Mouse (Mus musculus) heart, embryonic 12.5 days (tissue): ENCODE results near the gene Cdc6. TPM values are rescaled to one million over a fixed set of nuclear protein-coding genes. Genes with fewer than 3 reads are reported as not detected.
A peak's percentile ranks its signal among the peaks of the same experiment; 100 is the strongest.

Source experiments
- ATAC-seq: fragments of 200-750 bp; cut with Nextera tagmentation; 2 replicates; pipeline ENCODE4 v1.8.0; 2017; ENCODE audit warnings: moderate TSS enrichment, moderate library complexity; ENCODE audit not compliant: insufficient number of reproducible peaks, low FRiP score
- H3K27ac ChIP-seq: fragments of 300-500 bp; sonication (generic); 2 replicates; pipeline ENCODE4 v1.5.1; 2016; ENCODE audit warnings: mild to moderate bottlenecking, moderate library complexity; ENCODE audit not compliant: poor library complexity, severe bottlenecking
- H3K27me3 ChIP-seq: fragments of 300-500 bp; sonication (generic); replicated peaks from 2 replicates; pipeline ENCODE4 v1.6.1; 2016; ENCODE audit warnings: mild to moderate bottlenecking, moderate library complexity
- H3K36me3 ChIP-seq: fragments of 300-500 bp; sonication (generic); 2 replicates; pipeline ENCODE4 v1.6.1; 2016; ENCODE audit warnings: mild to moderate bottlenecking, moderate library complexity
- H3K4me1 ChIP-seq: fragments of 300-500 bp; sonication (generic); replicated peaks from 2 replicates; pipeline ENCODE4 v1.6.1; 2016; ENCODE audit warnings: mild to moderate bottlenecking
- H3K4me2 ChIP-seq: fragments of 300-500 bp; sonication (generic); 2 replicates; pipeline ENCODE4 v1.6.1; 2016; ENCODE audit warnings: mild to moderate bottlenecking, moderate library complexity
- H3K4me3 ChIP-seq: fragments of 300-500 bp; sonication (generic); 2 replicates; pipeline ENCODE4 v1.5.1; 2016; ENCODE audit warnings: mild to moderate bottlenecking
- H3K9ac ChIP-seq: fragments of 300-500 bp; sonication (generic); 2 replicates; pipeline ENCODE4 v1.6.1; 2016; ENCODE audit warnings: mild to moderate bottlenecking, moderate library complexity
- H3K9me3 ChIP-seq: fragments of 300-500 bp; sonication (generic); replicated peaks from 2 replicates; pipeline ENCODE4 v1.6.1; 2016; ENCODE audit warnings: mild to moderate bottlenecking, moderate library complexity
- WGBS: fragments of 180-500 bp; shearing (Covaris S2); methylation state at CpG from one replicate; pipeline ENCODE4 v1.1.7; 2016; 5-methylcytosine and 5-hydroxymethylcytosine counted together
- polyA plus RNA-seq: library from polyadenylated mRNA; unstranded; fragments of >200 nt; fragmentation: Nextera tagmentation; extraction: Ambion mirVana; gene quantifications from 2 replicates; pipeline ENCODE4 v1.2.1, GENCODE M21; 2016

Cdc6 gene
- polyA plus RNA-seq, 1 experiment from 2014 or later = 27.0 TPM

DNA sequence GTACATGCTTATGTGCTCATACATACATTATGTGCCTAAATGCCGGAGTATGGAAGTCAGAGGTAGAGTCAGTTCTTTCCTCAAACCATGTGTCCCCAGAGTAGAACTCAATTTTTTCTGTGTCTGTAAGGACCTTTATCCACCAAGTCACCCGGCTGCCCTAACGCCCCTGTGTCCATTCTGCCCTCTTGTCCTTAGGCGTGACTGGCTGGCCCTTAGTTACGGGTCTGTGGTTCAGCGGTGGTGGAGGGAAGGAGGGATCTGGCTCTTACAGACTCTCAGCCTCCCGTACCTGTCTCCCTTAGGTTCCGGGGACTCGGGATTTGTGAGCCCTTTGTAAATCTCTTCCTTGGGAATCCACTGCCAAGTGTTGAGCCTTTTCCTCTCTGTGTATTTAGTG, 30.6 kb upstream of the Cdc6 start:
- no peak overlapping the region for H3K4me3 ChIP-seq
- H3K36me3 ChIP-seq = peaks cover 16% of the 10 kb centered on the region
- no peaks in the 10 kb centered on the region for H3K9me3 ChIP-seq
- 88% methylated on average over 9 of the region's 9 CpGs for WGBS
- H3K9ac ChIP-seq = no peak overlapping the region
- no peak for ATAC-seq
- H3K4me1 ChIP-seq = peaks cover 14% of the 10 kb centered on the region
- H3K27ac ChIP-seq = no peak overlapping the region
- H3K4me2 ChIP-seq = no peak overlapping the region
- no peaks in the 10 kb centered on the region for H3K27me3 ChIP-seq

DNA sequence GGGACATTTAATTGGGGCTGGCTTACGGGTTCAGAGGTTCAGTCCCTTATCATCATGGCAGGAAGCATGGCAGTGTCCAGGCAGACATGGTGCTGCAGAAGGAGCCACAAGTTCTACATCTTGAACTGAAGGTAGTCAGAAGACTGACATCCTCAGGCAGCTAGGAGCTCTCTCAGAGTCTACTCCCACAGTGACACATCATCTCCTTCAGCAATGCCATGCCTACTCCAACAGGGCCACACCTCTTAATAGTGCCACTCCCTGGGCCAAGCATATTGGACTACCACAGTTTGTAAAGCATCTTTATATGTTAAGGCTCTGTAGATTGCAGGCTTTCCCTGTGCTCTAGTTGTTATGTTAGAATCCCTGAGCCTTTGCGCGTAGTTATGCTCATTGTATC, 19.9 kb upstream of the Cdc6 start:
- no peaks in the 10 kb centered on the region for H3K9me3 ChIP-seq
- H3K27me3 ChIP-seq = no peaks in the 10 kb centered on the region
- H3K4me1 ChIP-seq = peaks cover 9% of the 10 kb centered on the region
- ATAC-seq = no peak
- H3K36me3 ChIP-seq = peaks cover 73% of the 10 kb centered on the region
- WGBS = 90% methylated on average over 3 of the region's 3 CpGs
- no peak overlapping the region for H3K4me3 ChIP-seq
- no peak overlapping the region for H3K4me2 ChIP-seq
- no peak overlapping the region for H3K9ac ChIP-seq
- H3K27ac ChIP-seq = no peak overlapping the region

DNA sequence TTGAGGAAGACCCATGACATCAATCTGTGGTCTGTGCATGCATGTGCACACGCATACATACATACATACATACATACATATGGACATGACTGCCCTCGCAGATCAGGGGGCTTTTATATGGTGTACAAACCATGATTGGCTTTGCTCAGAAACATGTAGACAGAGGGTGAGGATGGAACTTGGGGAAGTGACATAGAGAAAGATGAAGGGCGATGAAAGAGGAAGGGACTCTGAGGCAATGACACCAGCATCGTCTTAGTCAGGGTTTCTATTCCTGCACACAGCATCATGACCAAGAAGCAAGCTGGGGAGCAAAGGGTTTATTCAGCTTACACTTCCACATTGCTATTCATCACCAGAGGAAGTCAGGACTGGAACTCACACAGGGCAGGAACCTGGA, 18.5 kb upstream of the Cdc6 start:
- H3K9me3 ChIP-seq = no peaks in the 10 kb centered on the region; the same call in 1 of the 2 replicates
- no peaks in the 10 kb centered on the region for H3K27me3 ChIP-seq
- H3K4me1 ChIP-seq = peaks cover 9% of the 10 kb centered on the region
- H3K4me3 ChIP-seq = no peak overlapping the region
- no peak overlapping the region for H3K27ac ChIP-seq
- ATAC-seq = no peak
- H3K9ac ChIP-seq = no peak overlapping the region
- H3K4me2 ChIP-seq = no peak overlapping the region
- 93% methylated on average over 4 of the region's 4 CpGs for WGBS
- peaks cover 87% of the 10 kb centered on the region for H3K36me3 ChIP-seq

DNA sequence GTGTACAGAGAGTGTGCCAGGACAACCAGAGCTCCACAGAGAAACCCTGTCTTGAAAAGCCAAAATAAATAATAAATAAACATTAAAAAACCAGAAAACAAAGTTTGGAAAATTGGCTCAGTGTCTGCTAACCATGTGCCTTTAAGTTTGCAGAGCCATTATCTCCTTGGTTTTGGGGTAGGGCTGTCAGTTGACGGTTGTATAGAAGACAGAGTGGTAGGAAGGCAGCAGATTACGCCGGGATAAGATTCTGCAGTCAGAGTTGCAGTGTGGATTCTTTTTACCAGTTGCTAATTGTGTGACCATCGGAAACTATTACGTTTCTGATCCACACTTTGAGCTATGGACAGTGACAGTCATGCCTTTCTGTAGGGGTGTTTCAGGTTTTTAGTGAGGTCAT, 17.6 kb upstream of the Cdc6 start:
- no peak overlapping the region for H3K9ac ChIP-seq
- H3K27me3 ChIP-seq = no peaks in the 10 kb centered on the region
- H3K9me3 ChIP-seq = no peaks in the 10 kb centered on the region; the same call in 1 of the 2 replicates
- no peak overlapping the region for H3K4me2 ChIP-seq
- H3K4me3 ChIP-seq = no peak overlapping the region
- H3K4me1 ChIP-seq = peaks cover 9% of the 10 kb centered on the region
- peaks cover 87% of the 10 kb centered on the region for H3K36me3 ChIP-seq
- ATAC-seq = no peak
- no peak overlapping the region for H3K27ac ChIP-seq
- WGBS = 73% methylated on average over 5 of the region's 5 CpGs

DNA sequence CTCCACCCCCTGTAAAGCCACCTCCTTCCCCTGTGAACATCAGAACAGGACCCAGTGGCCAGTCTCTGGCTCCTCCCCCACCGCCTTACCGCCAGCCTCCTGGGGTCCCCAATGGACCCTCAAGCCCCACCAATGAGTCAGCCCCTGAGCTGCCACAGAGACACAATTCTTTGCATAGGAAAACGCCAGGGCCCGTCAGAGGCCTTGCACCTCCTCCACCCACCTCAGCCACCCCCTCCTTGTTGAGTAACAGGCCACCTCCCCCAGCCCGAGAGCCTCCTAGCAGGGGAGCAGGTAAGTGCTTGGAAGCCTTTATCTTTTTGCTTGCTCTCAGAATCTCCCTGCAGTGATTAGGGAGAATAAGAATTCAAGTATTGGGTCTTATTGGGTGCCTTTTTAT, 15.2 kb upstream of the Cdc6 start:
- peaks cover 89% of the 10 kb centered on the region for H3K36me3 ChIP-seq
- ATAC-seq = no peak
- H3K9me3 ChIP-seq = no peaks in the 10 kb centered on the region; the same call in 1 of the 2 replicates
- 63% methylated on average over 5 of the region's 5 CpGs for WGBS
- no peak overlapping the region; the same call in 1 of the 2 replicates for H3K4me3 ChIP-seq
- H3K27ac ChIP-seq = no peak overlapping the region
- H3K4me2 ChIP-seq = no peak overlapping the region
- H3K27me3 ChIP-seq = no peaks in the 10 kb centered on the region
- H3K4me1 ChIP-seq = peaks cover 9% of the 10 kb centered on the region
- no peak overlapping the region for H3K9ac ChIP-seq

DNA sequence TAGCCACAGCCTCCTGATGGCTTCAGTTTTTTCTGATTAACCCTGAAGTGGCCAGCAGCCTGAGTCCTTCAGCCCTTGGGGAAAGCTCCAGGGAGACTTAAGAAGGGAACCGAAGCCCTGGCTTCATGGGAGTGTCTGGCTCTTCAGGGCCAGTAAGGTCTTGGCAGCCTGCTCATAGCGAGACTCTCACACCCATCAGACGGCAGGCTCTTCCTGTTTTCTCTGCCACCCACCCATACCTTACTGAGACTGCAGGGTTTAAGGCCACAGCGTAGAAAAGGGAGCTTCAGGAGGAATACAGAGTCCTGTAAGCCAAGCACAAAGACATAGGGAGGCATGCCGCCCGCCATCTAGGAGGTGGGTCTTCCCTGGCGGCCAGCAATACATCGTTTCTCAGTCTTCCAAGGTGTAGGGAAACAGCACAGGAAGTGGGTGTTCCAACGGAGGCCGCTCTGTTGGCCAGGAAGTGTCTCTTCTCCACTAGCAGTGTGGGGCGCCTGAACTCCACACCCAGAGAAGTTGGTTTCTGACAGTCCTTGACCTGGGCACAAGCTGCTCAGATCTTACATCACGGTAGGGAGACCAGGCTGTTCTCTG, 7.0 kb upstream of the Cdc6 start:
- H3K36me3 ChIP-seq = peaks cover 57% of the 10 kb centered on the region
- 0 out of 2 replicates have a peak overlapping the region, but pooled peaks have one; percentile 7 for H3K9ac ChIP-seq
- H3K9me3 ChIP-seq = no peaks in the 10 kb centered on the region
- H3K4me1 ChIP-seq = peaks cover 51% of the 10 kb centered on the region
- WGBS = 69% methylated on average over 12 of the region's 12 CpGs
- no peak overlapping the region; the same call in 1 of the 2 replicates for H3K4me2 ChIP-seq
- H3K27ac ChIP-seq = 0 out of 2 replicates have a peak overlapping the region, but pooled peaks have one; percentile 13
- H3K27me3 ChIP-seq = no peaks in the 10 kb centered on the region
- ATAC-seq = no peak
- no peak overlapping the region for H3K4me3 ChIP-seq

DNA sequence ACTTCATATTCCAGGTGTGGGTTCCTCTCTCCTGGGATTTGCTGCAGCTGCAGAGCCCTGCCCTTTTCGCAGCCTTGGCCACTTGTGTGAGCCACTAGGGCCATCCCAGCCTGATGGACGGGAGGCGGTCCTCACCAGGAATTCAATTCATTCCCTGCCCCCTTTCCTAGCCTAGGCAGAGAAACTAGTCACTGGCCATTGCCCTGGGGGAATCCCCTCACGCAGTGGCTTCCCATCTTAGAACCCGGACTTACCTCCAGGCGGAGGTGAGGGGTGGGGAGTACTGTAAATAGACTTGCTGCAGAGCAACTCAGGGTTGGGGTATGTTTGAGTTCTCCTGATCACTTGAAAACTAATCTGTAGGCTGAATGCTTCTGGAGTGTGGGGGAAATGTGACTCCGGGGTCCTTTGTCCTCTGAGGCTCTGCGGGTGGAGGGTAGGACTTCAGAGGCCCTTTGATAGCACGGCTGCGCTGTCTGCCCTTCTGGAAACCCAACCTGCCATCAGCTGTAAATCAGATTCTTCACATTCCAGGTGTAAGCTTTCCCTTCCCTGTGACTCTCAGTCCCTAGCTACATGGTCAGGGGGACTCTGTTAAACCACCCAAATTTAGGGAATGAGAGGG, 4.9 kb upstream of the Cdc6 start:
- H3K4me3 ChIP-seq = peak overlapping the region; percentile 14; the same call in 1 of the 2 replicates
- 12% methylated on average over 10 of the region's 10 CpGs for WGBS
- H3K4me1 ChIP-seq = peaks cover 55% of the 10 kb centered on the region
- peak overlapping the region; percentile 92 for H3K27ac ChIP-seq
- peak overlapping the region; percentile 55 for H3K4me2 ChIP-seq
- ATAC-seq = no peak; the same call in 1 of the 2 replicates
- H3K36me3 ChIP-seq = peaks cover 40% of the 10 kb centered on the region
- peak overlapping the region; percentile 28 for H3K9ac ChIP-seq
- no peaks in the 10 kb centered on the region for H3K9me3 ChIP-seq
- H3K27me3 ChIP-seq = no peaks in the 10 kb centered on the region

DNA sequence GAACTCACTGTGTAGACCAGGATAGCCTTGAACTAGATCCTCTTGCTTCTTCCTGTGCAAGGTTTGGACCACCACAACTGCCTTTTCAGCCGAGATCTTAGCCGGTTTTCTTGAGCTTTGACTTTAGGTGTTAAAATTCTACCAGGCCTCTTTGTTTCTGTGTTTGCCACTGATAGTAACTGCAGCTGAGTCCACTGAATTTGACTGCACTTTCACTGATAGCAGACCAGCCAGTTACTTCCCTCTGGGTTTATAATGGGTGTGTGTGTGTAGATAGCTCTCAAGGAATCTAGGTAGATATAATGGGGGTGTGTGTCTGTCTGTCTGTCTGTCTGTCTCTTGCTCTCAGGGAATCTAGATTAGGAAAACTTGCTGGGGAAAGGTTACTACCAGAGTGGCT, 3.0 kb upstream of the Cdc6 start:
- H3K36me3 ChIP-seq = peaks cover 25% of the 10 kb centered on the region
- H3K4me3 ChIP-seq = no peak overlapping the region
- no peak overlapping the region; the same call in 1 of the 2 replicates for H3K4me2 ChIP-seq
- no peak overlapping the region for H3K9ac ChIP-seq
- WGBS = 40% methylated on average over 2 of the region's 2 CpGs
- ATAC-seq = no peak
- H3K9me3 ChIP-seq = no peaks in the 10 kb centered on the region
- H3K27me3 ChIP-seq = no peaks in the 10 kb centered on the region
- H3K27ac ChIP-seq = peak overlapping the region; percentile 92
- H3K4me1 ChIP-seq = peaks cover 71% of the 10 kb centered on the region

DNA sequence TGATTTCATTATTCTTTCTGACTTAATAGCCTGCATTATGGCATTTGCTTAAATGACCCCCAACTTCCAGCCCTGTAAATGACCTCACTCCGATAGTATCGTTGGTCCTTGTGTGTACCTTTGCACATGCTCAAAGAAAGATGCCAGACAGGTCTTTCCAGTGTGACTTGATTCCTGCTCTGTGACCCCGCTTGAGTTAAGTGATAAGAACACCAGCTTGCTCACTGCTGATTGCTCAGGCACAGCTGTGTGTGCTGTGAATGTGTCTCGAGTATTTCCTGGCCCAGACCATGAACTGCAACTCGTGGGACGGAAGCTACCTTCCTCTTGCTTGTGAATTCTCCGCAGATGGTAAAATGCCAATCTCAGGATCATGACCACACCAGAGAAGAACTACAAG, 2.6 kb upstream of the Cdc6 start:
- Histone ChIP-seq H3K36me3 (peaks cover 20% of the 10 kb centered on the region), H3K4me2 (no peak overlapping the region), H3K4me1 (peaks cover 71% of the 10 kb centered on the region), H3K9me3 (no peaks in the 10 kb centered on the region), H3K9ac (no peak overlapping the region), H3K4me3 (no peak overlapping the region), H3K27me3 (no peaks in the 10 kb centered on the region), H3K27ac (peak overlapping the region; percentile 43; the same call in 1 of the 2 replicates)
- ATAC-seq = no peak
- 33% methylated on average over 7 of the region's 7 CpGs for WGBS

DNA sequence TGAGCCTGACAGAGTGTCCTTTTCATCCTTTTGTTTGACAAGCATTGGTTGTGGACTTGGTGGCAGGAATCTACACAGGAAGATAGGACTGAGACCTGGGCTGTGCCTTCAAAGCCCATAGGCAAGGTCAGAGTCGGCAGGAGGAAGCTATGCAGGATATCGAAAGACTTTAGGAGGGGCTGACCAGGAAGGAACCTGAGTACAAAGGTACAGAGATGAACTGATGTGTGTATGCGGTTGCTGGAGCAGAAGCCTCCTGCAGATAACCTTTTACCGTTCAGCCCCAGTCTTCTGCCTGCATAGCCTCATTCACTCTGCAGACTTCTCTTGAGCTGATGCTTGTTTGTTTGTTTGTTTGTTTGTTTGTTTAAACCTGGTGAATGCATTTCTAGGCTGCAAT, 2.0 kb upstream of the Cdc6 start:
- Histone ChIP-seq H3K4me3 (no peak overlapping the region), H3K36me3 (peaks cover 20% of the 10 kb centered on the region), H3K4me2 (no peak overlapping the region), H3K27me3 (no peaks in the 10 kb centered on the region), H3K27ac (peak overlapping the region; percentile 43; the same call in 1 of the 2 replicates), H3K4me1 (peaks cover 70% of the 10 kb centered on the region), H3K9me3 (no peaks in the 10 kb centered on the region), H3K9ac (no peak overlapping the region)
- no peak for ATAC-seq
- 55% methylated on average over 4 of the region's 4 CpGs for WGBS

DNA sequence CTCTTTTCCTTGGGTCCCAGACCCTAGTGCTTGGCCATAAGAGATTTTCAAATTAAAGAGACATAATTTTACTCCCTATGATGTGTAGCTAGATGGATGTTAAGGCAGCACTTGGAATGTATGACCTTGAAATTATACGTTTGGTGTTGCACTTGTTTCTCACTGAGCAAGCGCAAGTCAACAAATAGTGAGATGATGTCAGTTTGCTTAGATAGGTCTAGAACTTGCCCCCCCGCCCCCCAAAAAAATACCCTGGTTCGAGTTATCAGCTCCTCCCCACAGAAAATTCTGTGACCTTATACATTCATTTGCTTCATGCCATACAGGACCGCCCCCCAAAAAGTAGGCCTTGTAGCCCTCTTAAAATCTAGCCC, 551 bp upstream of the Cdc6 start:
- Histone ChIP-seq H3K27ac (no peak overlapping the region), H3K27me3 (no peaks in the 10 kb centered on the region), H3K4me2 (peak overlapping the region; percentile 99), H3K9ac (no peak overlapping the region; the same call in 1 of the 2 replicates), H3K9me3 (no peaks in the 10 kb centered on the region), H3K4me1 (peaks cover 65% of the 10 kb centered on the region), H3K4me3 (peak overlapping the region; percentile 75), H3K36me3 (peaks cover 28% of the 10 kb centered on the region)
- 56% methylated on average over 5 of the region's 5 CpGs for WGBS
- ATAC-seq = no peak
